Mouse (Mus musculus) midbrain, embryonic 15.5 days (tissue): ENCODE results near the gene Hibch. TPM values are rescaled to one million over a fixed set of nuclear protein-coding genes. Genes with fewer than 3 reads are reported as not detected.

Source experiments
- ATAC-seq: fragments of 200-750 bp; cut with Nextera tagmentation; replicated peaks from 2 replicates; pipeline ENCODE4 v1.8.0; 2017; ENCODE audit warnings: moderate TSS enrichment
- H3K27ac ChIP-seq: fragments of 300-500 bp; sonication (generic); 2 replicates; pipeline ENCODE4 v1.5.1; 2015; ENCODE audit warnings: mild to moderate bottlenecking, inconsistent platforms
- H3K27me3 ChIP-seq: fragments of 300-500 bp; sonication (generic); replicated peaks from 2 replicates; pipeline ENCODE4 v1.6.1; 2015; ENCODE audit warnings: inconsistent platforms
- H3K36me3 ChIP-seq: fragments of 300-500 bp; sonication (generic); replicated peaks from 2 replicates; pipeline ENCODE4 v1.6.1; 2015; ENCODE audit warnings: inconsistent platforms
- H3K4me1 ChIP-seq: fragments of 300-500 bp; sonication (generic); 2 replicates; pipeline ENCODE4 v1.6.1; 2015; ENCODE audit warnings: inconsistent platforms
- H3K4me2 ChIP-seq: fragments of 300-500 bp; sonication (generic); 2 replicates; pipeline ENCODE4 v1.6.1; 2015; ENCODE audit warnings: inconsistent platforms, mild to moderate bottlenecking, moderate library complexity
- H3K4me3 ChIP-seq: fragments of 300-500 bp; sonication (generic); 2 replicates; pipeline ENCODE4 v1.5.1; 2015; ENCODE audit warnings: mild to moderate bottlenecking, inconsistent platforms
- H3K9ac ChIP-seq: fragments of 300-500 bp; sonication (generic); 2 replicates; pipeline ENCODE4 v1.6.1; 2015; ENCODE audit warnings: mild to moderate bottlenecking, inconsistent platforms
- H3K9me3 ChIP-seq: fragments of 300-500 bp; sonication (generic); 2 replicates; pipeline ENCODE4 v1.6.1; 2016; ENCODE audit warnings: inconsistent platforms
- WGBS: fragments of 180-500 bp; shearing (Covaris S2); methylation state at CpG from one replicate; pipeline ENCODE4 v1.1.7; 2015; ENCODE audit warnings: mixed read lengths; 5-methylcytosine and 5-hydroxymethylcytosine counted together
- polyA plus RNA-seq: library from polyadenylated mRNA; unstranded; fragments of >200 nt; fragmentation: Nextera tagmentation; extraction: Ambion mirVana; gene quantifications from 2 replicates; pipeline ENCODE4 v1.2.1, GENCODE M21; 2015

Gene Hibch
- polyA plus RNA-seq: 30.6 and 32.4 TPM in 2 replicates

- peak; percentile 100 for ATAC-seq
- peak within 1 kb of the TSS; percentile 88 for H3K27ac ChIP-seq
- H3K9me3 ChIP-seq: no peaks in the 10 kb centered on the region
- H3K9ac ChIP-seq: peak within 1 kb of the TSS; percentile 74
- H3K4me3 ChIP-seq: peak within 1 kb of the TSS; percentile 71
- peaks cover 12% of the 10 kb centered on the region for H3K4me1 ChIP-seq
- peak within 1 kb of the TSS; percentile 62 for H3K4me2 ChIP-seq
- H3K27me3 ChIP-seq: no peaks in the 10 kb centered on the region
- 2% methylated on average over 44 of the region's 45 CpGs for WGBS
- H3K36me3 ChIP-seq: no peaks in the 10 kb centered on the region
These were observed at the start of gene Hibch for GRCm38 (mm10) chr1:52844782-52845665. Gene Hibch, plus strand, starts transcription at chr1:52844929.

- no peak for ATAC-seq
- WGBS: 90% methylated on average over 2 of the region's 2 CpGs
- H3K4me2 ChIP-seq: no peak overlapping the region
- H3K27ac ChIP-seq: no peak overlapping the region
- H3K27me3 ChIP-seq: no peaks in the 10 kb centered on the region
- H3K4me1 ChIP-seq: no peaks in the 10 kb centered on the region
- H3K9me3 ChIP-seq: no peaks in the 10 kb centered on the region
- peaks cover 5% of the 10 kb centered on the region; the same call in 1 of the 2 replicates for H3K36me3 ChIP-seq
- no peak overlapping the region for H3K9ac ChIP-seq
- H3K4me3 ChIP-seq: no peak overlapping the region
These were observed 48.8 kb upstream of the Hibch start for GRCm38 (mm10) chr1:52795927-52796326.

GRCm38 (mm10) chr1:52799056-52799726 is 45.5 kb upstream of the Hibch start:
- Histone ChIP-seq H3K4me1 (no peaks in the 10 kb centered on the region), H3K9me3 (no peaks in the 10 kb centered on the region), H3K27me3 (no peaks in the 10 kb centered on the region), H3K4me2 (no peak overlapping the region), H3K36me3 (0 out of 2 replicates have a peak, but pooled peaks cover 3% of the 10 kb centered on the region), H3K27ac (no peak overlapping the region), H3K9ac (no peak overlapping the region), H3K4me3 (no peak overlapping the region)
- 76% methylated on average over 10 of the region's 10 CpGs for WGBS
- ATAC-seq: 0 out of 2 replicates have a peak, but pooled peaks have one; percentile 33

GRCm38 (mm10) chr1:52799772-52800171 is 45.0 kb upstream of the Hibch start:
- H3K4me1 ChIP-seq: no peaks in the 10 kb centered on the region
- WGBS: 74% methylated on average over 5 of the region's 5 CpGs
- no peak for ATAC-seq
- no peak overlapping the region for H3K9ac ChIP-seq
- H3K27ac ChIP-seq: no peak overlapping the region
- H3K4me2 ChIP-seq: no peak overlapping the region
- no peak overlapping the region for H3K4me3 ChIP-seq
- H3K36me3 ChIP-seq: 0 out of 2 replicates have a peak, but pooled peaks cover 3% of the 10 kb centered on the region
- no peaks in the 10 kb centered on the region for H3K9me3 ChIP-seq
- no peaks in the 10 kb centered on the region for H3K27me3 ChIP-seq

GRCm38 (mm10) chr1:52800340-52800740 is 44.4 kb upstream of the Hibch start:
- no peak overlapping the region for H3K9ac ChIP-seq
- no peak overlapping the region for H3K27ac ChIP-seq
- ATAC-seq: no peak
- no peak overlapping the region for H3K4me3 ChIP-seq
- no peaks in the 10 kb centered on the region for H3K9me3 ChIP-seq
- H3K4me1 ChIP-seq: no peaks in the 10 kb centered on the region
- H3K27me3 ChIP-seq: no peaks in the 10 kb centered on the region
- H3K36me3 ChIP-seq: 0 out of 2 replicates have a peak, but pooled peaks cover 3% of the 10 kb centered on the region
- no peak overlapping the region for H3K4me2 ChIP-seq
- 74% methylated on average over 3 of the region's 3 CpGs for WGBS

- Histone ChIP-seq H3K4me1 (no peaks in the 10 kb centered on the region), H3K9me3 (no peaks in the 10 kb centered on the region), H3K4me2 (no peak overlapping the region), H3K27ac (no peak overlapping the region), H3K9ac (no peak overlapping the region), H3K27me3 (no peaks in the 10 kb centered on the region), H3K36me3 (no peaks in the 10 kb centered on the region), H3K4me3 (no peak overlapping the region)
- WGBS: 83% methylated on average over 5 of the region's 5 CpGs
- no peak for ATAC-seq
These were observed 43.1 kb upstream of the Hibch start for GRCm38 (mm10) chr1:52801651-52802050.

GRCm38 (mm10) chr1:52802406-52802975 is 42.2 kb upstream of the Hibch start:
- 89% methylated on average over 5 of the region's 5 CpGs for WGBS
- Histone ChIP-seq H3K27ac (no peak overlapping the region), H3K36me3 (no peaks in the 10 kb centered on the region), H3K4me1 (no peaks in the 10 kb centered on the region), H3K9me3 (no peaks in the 10 kb centered on the region), H3K9ac (no peak overlapping the region), H3K4me3 (no peak overlapping the region), H3K27me3 (no peaks in the 10 kb centered on the region), H3K4me2 (no peak overlapping the region)
- no peak for ATAC-seq

- no peak for ATAC-seq
- H3K4me3 ChIP-seq: no peak overlapping the region
- H3K4me1 ChIP-seq: no peaks in the 10 kb centered on the region
- no peak overlapping the region for H3K27ac ChIP-seq
- no peaks in the 10 kb centered on the region for H3K27me3 ChIP-seq
- no peaks in the 10 kb centered on the region for H3K9me3 ChIP-seq
- 93% methylated on average over 1 of the region's 1 CpGs for WGBS
- H3K9ac ChIP-seq: no peak overlapping the region
- no peak overlapping the region for H3K4me2 ChIP-seq
- no peaks in the 10 kb centered on the region for H3K36me3 ChIP-seq
These were observed 39.7 kb upstream of the Hibch start for GRCm38 (mm10) chr1:52805041-52805440.

- H3K27me3 ChIP-seq: no peaks in the 10 kb centered on the region
- H3K9ac ChIP-seq: no peak overlapping the region
- no peak overlapping the region for H3K4me3 ChIP-seq
- 91% methylated on average over 6 of the region's 6 CpGs for WGBS
- H3K36me3 ChIP-seq: no peaks in the 10 kb centered on the region; the same call in 1 of the 2 replicates
- H3K27ac ChIP-seq: no peak overlapping the region
- H3K4me2 ChIP-seq: no peak overlapping the region
- H3K4me1 ChIP-seq: no peaks in the 10 kb centered on the region
- H3K9me3 ChIP-seq: no peaks in the 10 kb centered on the region
- no peak for ATAC-seq
These were observed 36.3 kb upstream of the Hibch start for GRCm38 (mm10) chr1:52808456-52808855.

- H3K27me3 ChIP-seq: no peaks in the 10 kb centered on the region
- peak overlapping the region; percentile 95 for H3K9ac ChIP-seq
- peak overlapping the region; percentile 77 for H3K4me3 ChIP-seq
- no peaks in the 10 kb centered on the region; the same call in 1 of the 2 replicates for H3K36me3 ChIP-seq
- 56% methylated on average over 13 of the region's 13 CpGs for WGBS
- ATAC-seq: peak; percentile 42
- H3K27ac ChIP-seq: peak overlapping the region; percentile 91
- H3K9me3 ChIP-seq: no peaks in the 10 kb centered on the region
- H3K4me1 ChIP-seq: peaks cover 23% of the 10 kb centered on the region
- H3K4me2 ChIP-seq: peak overlapping the region; percentile 82
These were observed 28.4 kb upstream of the Hibch start for GRCm38 (mm10) chr1:52816232-52816891.

GRCm38 (mm10) chr1:52816910-52817812 is 27.6 kb upstream of the Hibch start, which contains the start of gene Inpp1:
Gene Inpp1, minus strand, starts transcription at chr1:52817688.
- Histone ChIP-seq H3K27me3 (no peaks in the 10 kb centered on the region), H3K9ac (peak within 1 kb of the TSS; percentile 95), H3K27ac (peak within 1 kb of the TSS; percentile 91), H3K4me1 (peaks cover 23% of the 10 kb centered on the region), H3K4me3 (peak within 1 kb of the TSS; percentile 77), H3K9me3 (no peaks in the 10 kb centered on the region), H3K36me3 (no peaks in the 10 kb centered on the region), H3K4me2 (peak within 1 kb of the TSS; percentile 82)
- under 1% methylated on average over 59 of the region's 59 CpGs for WGBS
- peak; percentile 94 for ATAC-seq
